ENCODE assay signal across 8 mouse cellular contexts in genomic region chr10:121351066-121351581, GRCm38 (mm10). TPM values are rescaled to one million over a fixed set of nuclear protein-coding genes. Genes with fewer than 3 reads are reported as not detected.
DNase-seq lines count a peak whose midpoint lies in the region; ATAC-seq and TF ChIP-seq lines count a peak whose summit lies in the region.

Tbc1d30 (minus strand) TSS chr10:121351278.

- peak; percentile 50 for DNase-seq in 416B (ENCODE audit: low read depth)
- DNase-seq in Patski (ENCODE audit: low read depth, low spot score), result no peak
- peak; percentile 64 for DNase-seq in embryo, embryonic 11 days
- DNase-seq in liver, embryonic 14.5 days (ENCODE audit: low read depth in 3 of 3, low spot score in 3 of 3), result no peak
- DNase-seq in naive thymus-derived CD4-positive, alpha-beta T cell, adult 2 months (ENCODE audit: low read depth), result peak; percentile 36
- DNase-seq in T-cell, adult 2 months (ENCODE audit: low spot score), result no peak

- peaks cover 28% of the 10 kb centered on the region for H3K4me1 ChIP-seq in heart, embryonic 13.5 days
- H3K4me1 ChIP-seq in kidney, embryonic 14.5 days (ENCODE audit: control insufficient read depth, insufficient read depth, low read length), result peaks cover 7% of the 10 kb centered on the region; the same call in 1 of the 2 replicates
- H3K4me1 ChIP-seq in liver, embryonic 14.5 days (replicated peaks; ENCODE audit: control insufficient read depth in 2 of 2, insufficient read depth in 2 of 2, low read length in 1 of 2), result no peaks in the 10 kb centered on the region

- TF ChIP-seq CTCF in Patski (IDR thresholded peaks at IDR 0.05), result no peak
- TF ChIP-seq CTCF in liver, embryonic 14.5 days (IDR thresholded peaks at IDR 0.05; ENCODE audit: low read depth), result no peak

- TF ChIP-seq EP300 in liver, embryonic 14.5 days (IDR thresholded peaks at IDR 0.05; ENCODE audit: low read depth), result no peak

- CTCF ChIA-PET in Patski (lab: Charles Lee), result no interaction called here

- under 1% methylated on average over 53 of the region's 61 CpGs for WGBS in heart, embryonic 13.5 days
- WGBS in kidney, embryonic 14.5 days, result under 1% methylated on average over 54 of the region's 61 CpGs
- under 1% methylated on average over 57 of the region's 61 CpGs for WGBS in liver, embryonic 14.5 days (ENCODE audit: insufficient replicate concordance)

- no peaks in the 10 kb centered on the region for H3K27me3 ChIP-seq in Patski
- H3K27me3 ChIP-seq in heart, embryonic 13.5 days (replicated peaks), result peaks cover 43% of the 10 kb centered on the region
- peaks cover 21% of the 10 kb centered on the region for H3K27me3 ChIP-seq in kidney, embryonic 14.5 days (ENCODE audit: control insufficient read depth, insufficient read depth, low read length)
- peaks cover 37% of the 10 kb centered on the region for H3K27me3 ChIP-seq in liver, embryonic 14.5 days (ENCODE audit: control insufficient read depth, insufficient read depth, low read length)

- in situ Hi-C loops in Patski (cut with MboI; ENCODE audit: low pct_unique_long_range_greater_than_20kb), result no loop called here

- H3K36me3 ChIP-seq in heart, embryonic 13.5 days, result no peaks in the 10 kb centered on the region
- H3K36me3 ChIP-seq in kidney, embryonic 14.5 days (ENCODE audit: control insufficient read depth, insufficient read depth, low read length), result no peaks in the 10 kb centered on the region
- no peaks in the 10 kb centered on the region for H3K36me3 ChIP-seq in liver, embryonic 14.5 days (replicated peaks; ENCODE audit: control insufficient read depth, insufficient read depth, low read depth)

- peak within 1 kb of the TSS; percentile 78 for H3K9ac ChIP-seq in heart, embryonic 13.5 days
- peak within 1 kb of the TSS; percentile 50 for H3K9ac ChIP-seq in kidney, embryonic 14.5 days (ENCODE audit: low read depth, low read length)
- H3K9ac ChIP-seq in liver, embryonic 14.5 days (replicated peaks), result no peak within 1 kb of the TSS

- H3K9me3 ChIP-seq in heart, embryonic 13.5 days, result peaks cover 8% of the 10 kb centered on the region; the same call in 1 of the 2 replicates
- no peaks in the 10 kb centered on the region for H3K9me3 ChIP-seq in kidney, embryonic 14.5 days (ENCODE audit: control insufficient read depth, low read length)
- no peaks in the 10 kb centered on the region for H3K9me3 ChIP-seq in liver, embryonic 14.5 days (ENCODE audit: control insufficient read depth, low read length)

- peak within 1 kb of the TSS; percentile 97 for H3K4me2 ChIP-seq in heart, embryonic 13.5 days
- peak within 1 kb of the TSS; percentile 95 for H3K4me2 ChIP-seq in kidney, embryonic 14.5 days (replicated peaks; ENCODE audit: low read depth, low read length)
- H3K4me2 ChIP-seq in liver, embryonic 14.5 days (ENCODE audit: low read depth), result peak within 1 kb of the TSS; percentile 63

- POLR2A ChIA-PET in Patski (lab: Charles Lee), result no interaction called here

- ATAC-seq in Patski, result peak; percentile 35
- ATAC-seq in heart, embryonic 13.5 days (ENCODE audit: extremely low read depth, insufficient number of reproducible peaks, low FRiP score, low TSS enrichment), result no peak
- peak; percentile 82 for ATAC-seq in kidney, embryonic 14.5 days (ENCODE audit: low FRiP score, low TSS enrichment)
- ATAC-seq in liver, embryonic 14.5 days (ENCODE audit: insufficient read depth), result peak; percentile 18; the same call in 1 of the 2 replicates

- H3K4me3 ChIP-seq in heart, embryonic 13.5 days, result peak within 1 kb of the TSS; percentile 73
- H3K4me3 ChIP-seq in kidney, embryonic 14.5 days (ENCODE audit: low read length), result peak within 1 kb of the TSS; percentile 55
- peak within 1 kb of the TSS; percentile 14 to 52 for H3K4me3 ChIP-seq in liver, embryonic 14.5 days (ENCODE audit: insufficient read depth in 1 of 2, low read depth in 2 of 2, low read length in 2 of 2)

- H3K27ac ChIP-seq in heart, embryonic 13.5 days (replicated peaks), result 0 out of 2 replicates have a peak within 1 kb of the TSS, but pooled peaks have one; percentile 26
- H3K27ac ChIP-seq in kidney, embryonic 14.5 days (ENCODE audit: low read depth, low read length), result no peak within 1 kb of the TSS
- H3K27ac ChIP-seq in liver, embryonic 14.5 days, result no peak within 1 kb of the TSS

RNA-seq across cellular contexts. Expression of gene Tbc1d30, which starts in this region (rescaled TPM):
- 0.24 TPM for polyA plus RNA-seq in Patski (2021)
- 1.2 and 1.7 TPM in 2 replicates for polyA plus RNA-seq in heart, embryonic 13.5 days (2015; fragmentation: Nextera tagmentation; extraction: Ambion mirVana)
- 0.60 and 0.76 TPM in 2 replicates for polyA plus RNA-seq in kidney, embryonic 14.5 days (2014; fragmentation: Nextera tagmentation; extraction: Ambion mirVana)
- polyA plus RNA-seq in liver, embryonic 14.5 days (2012; rRNA removed), result 0.23 and 0.26 TPM in 2 replicates
- 0.11 and 0.25 TPM in 2 replicates for polyA plus RNA-seq in liver, embryonic 14.5 days (2014; fragmentation: Nextera tagmentation; extraction: Ambion mirVana)

Comparison
In these comparisons a context has a peak if more than half of its experiments do, and no peak if none do; other contexts are left out.
1. Peak in ATAC-seq in Patski; RNA of the gene not detected or under 1 TPM.
2. Peak in ATAC-seq, H3K4me3 ChIP-seq, H3K9ac ChIP-seq and H3K4me2 ChIP-seq in kidney, embryonic 14.5 days; RNA of the gene not detected or under 1 TPM.
3. Peak in ATAC-seq, H3K4me3 ChIP-seq and H3K4me2 ChIP-seq in liver, embryonic 14.5 days; RNA of the gene not detected or under 1 TPM.
4. DNase-seq: peak in 416B (single experiment), embryo, embryonic 11 days (single experiment) and naive thymus-derived CD4-positive, alpha-beta T cell, adult 2 months (single experiment); none in Patski (single experiment), liver, embryonic 14.5 days (0 of 3) and T-cell, adult 2 months (single experiment).
5. Peak in every context shown above with its lines, with median percentiles within 50 percentile points of each other: H3K4me2 ChIP-seq and H3K4me3 ChIP-seq.